Mouse (Mus musculus) limb, embryonic 14.5 days (tissue): Measurements from ENCODE around the gene Ccdc96. TPM values are rescaled to one million over a fixed set of nuclear protein-coding genes. Genes with fewer than 3 reads are reported as not detected.

Source experiments
- ATAC-seq: fragments of 200-750 bp; cut with Nextera tagmentation; 2 replicates; pipeline ENCODE4 v1.8.0; 2017; ENCODE audit warnings: low read depth, moderate number of reproducible peaks, moderate TSS enrichment; ENCODE audit not compliant: low FRiP score
- DNase-seq: peaks from one replicate; pipeline ENCODE4 v3.0.0-alpha.2; 2015; ENCODE audit warnings: low spot score
- H3K27ac ChIP-seq: fragments of 300-500 bp; sonication (generic); replicated peaks from 2 replicates; pipeline ENCODE4 v1.5.1; 2014; ENCODE audit warnings: low read depth, mild to moderate bottlenecking, low read length, moderate library complexity, mixed read lengths
- H3K27me3 ChIP-seq: fragments of 300-500 bp; sonication (generic); 2 replicates; pipeline ENCODE4 v1.6.1; 2014; ENCODE audit warnings: low read length, mixed read lengths; ENCODE audit not compliant: control insufficient read depth, insufficient read depth
- H3K36me3 ChIP-seq: fragments of 300-500 bp; sonication (generic); 2 replicates; pipeline ENCODE4 v1.6.1; 2014; ENCODE audit warnings: mild to moderate bottlenecking, low read length, moderate library complexity, mixed read lengths; ENCODE audit not compliant: control insufficient read depth, insufficient read depth
- H3K4me1 ChIP-seq: fragments of 300-500 bp; sonication (generic); 2 replicates; pipeline ENCODE4 v1.6.1; 2014; ENCODE audit warnings: antibody characterized with exemption, low read length, mixed read lengths; ENCODE audit not compliant: control insufficient read depth, insufficient read depth
- H3K4me2 ChIP-seq: fragments of 300-500 bp; sonication (generic); replicated peaks from 2 replicates; pipeline ENCODE4 v1.6.1; 2014; ENCODE audit warnings: low read depth, mild to moderate bottlenecking, low read length, moderate library complexity; ENCODE audit not compliant: severe bottlenecking
- H3K4me3 ChIP-seq: fragments of 300-500 bp; sonication (generic); replicated peaks from 2 replicates; pipeline ENCODE4 v1.5.1; 2014; ENCODE audit warnings: low read length
- H3K9ac ChIP-seq: fragments of 300-500 bp; sonication (generic); 2 replicates; pipeline ENCODE4 v1.6.1; 2014; ENCODE audit warnings: mild to moderate bottlenecking, low read depth, low read length, moderate library complexity; ENCODE audit not compliant: severe bottlenecking
- H3K9me3 ChIP-seq: fragments of 300-500 bp; sonication (generic); 2 replicates; pipeline ENCODE4 v1.6.1; 2016; ENCODE audit warnings: low read length; ENCODE audit not compliant: control insufficient read depth
- POLR2A ChIP-seq: fragments of 200-500 bp; IDR thresholded peaks from 2 replicates; pipeline ENCODE4 v1.8.0; 2012; ENCODE audit warnings: inconsistent platforms, mild to moderate bottlenecking, moderate library complexity, borderline replicate concordance; ENCODE audit not compliant: insufficient read depth, insufficient read length; ENCODE audit errors: extremely low read depth
- WGBS: fragments of 180-500 bp; shearing (Covaris S2); extraction: QIAGEN DNeasy Blood & Tissue Kit; methylation state at CpG from one replicate; pipeline ENCODE4 v1.1.7; 2014; 5-methylcytosine and 5-hydroxymethylcytosine counted together
- polyA plus RNA-seq, 2 experiments: library from polyadenylated mRNA; depleted of rRNA in 1 of 2; stranded (reverse) in 1 of 2; unstranded in 1 of 2; fragments of >200 nt; fragmentation: Nextera tagmentation in 1 of 2; extraction: Ambion mirVana in 1 of 2; gene quantifications; 2 replicates each; pipeline versions ENCODE4 v1.2.1 to v1.2.3; 2012 to 2014

The Ccdc96 gene
- polyA plus RNA-seq, 2 experiments = 0.08 to 0.11 TPM

- Histone ChIP-seq H3K4me2 (no peak overlapping the region), H3K4me3 (no peak overlapping the region), H3K4me1 (no peaks in the 10 kb centered on the region), H3K27me3 (no peaks in the 10 kb centered on the region), H3K9me3 (no peaks in the 10 kb centered on the region), H3K27ac (no peak overlapping the region), H3K9ac (no peak overlapping the region), H3K36me3 (peaks cover 89% of the 10 kb centered on the region)
- WGBS = 84% methylated on average over 5 of the region's 5 CpGs
- ATAC-seq (no peak), DNase-seq (no peak)
- TF ChIP-seq POLR2A = no peak
Measured at GRCm38 (mm10) chr5:36515558-36515957, 31.2 kb downstream of the Ccdc96 start.

DNA sequence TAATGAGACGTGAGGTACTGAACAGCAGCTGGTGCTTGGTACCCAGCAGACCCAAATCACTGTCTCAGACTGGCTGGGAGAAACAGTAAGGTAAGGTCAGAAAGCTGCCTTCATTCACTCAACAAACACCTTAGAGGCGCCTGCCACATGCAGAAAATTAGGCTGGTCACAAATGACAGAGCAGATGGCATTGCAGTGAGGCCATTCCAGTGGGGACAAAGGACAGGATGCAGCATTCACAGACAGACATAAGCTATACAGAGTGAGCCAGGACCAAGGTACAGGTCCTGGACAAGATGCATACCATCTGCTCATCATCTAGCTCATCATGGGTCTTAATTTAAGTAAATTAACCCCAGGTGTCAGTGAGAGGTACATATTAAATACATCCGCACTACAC lies 33.2 kb downstream of the Ccdc96 start:
- no peak for ATAC-seq
- no peak overlapping the region for H3K4me2 ChIP-seq
- TF ChIP-seq POLR2A = no peak
- H3K27me3 ChIP-seq = no peaks in the 10 kb centered on the region
- no peak overlapping the region for H3K27ac ChIP-seq
- H3K4me3 ChIP-seq = no peak overlapping the region
- no peak overlapping the region for H3K9ac ChIP-seq
- peaks cover 89% of the 10 kb centered on the region for H3K36me3 ChIP-seq
- no peak for DNase-seq
- H3K9me3 ChIP-seq = no peaks in the 10 kb centered on the region
- H3K4me1 ChIP-seq = no peaks in the 10 kb centered on the region
- WGBS = 69% methylated on average over 3 of the region's 3 CpGs

DNA sequence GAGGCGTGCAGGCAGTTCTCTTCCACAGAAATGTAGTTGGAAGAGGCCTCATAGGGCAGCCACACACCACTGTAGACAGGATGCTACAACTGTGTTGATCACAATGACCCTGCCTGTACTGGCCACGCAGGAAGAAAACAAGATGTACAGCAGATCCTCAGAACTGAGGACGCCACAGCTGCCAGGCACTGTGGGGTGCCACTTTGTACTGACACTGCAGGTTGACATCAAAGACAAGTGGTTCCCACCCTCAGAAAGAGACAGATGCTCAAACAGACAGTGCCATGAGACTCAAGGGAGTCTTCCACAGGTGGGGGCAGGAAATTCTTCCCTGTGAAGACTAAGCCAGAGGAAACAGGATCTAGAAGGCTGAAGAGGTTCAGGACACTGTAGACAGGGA lies 35.4 kb downstream of the Ccdc96 start:
- Histone ChIP-seq H3K27me3 (no peaks in the 10 kb centered on the region), H3K27ac (no peak overlapping the region), H3K4me1 (no peaks in the 10 kb centered on the region), H3K9me3 (no peaks in the 10 kb centered on the region), H3K4me2 (no peak overlapping the region), H3K4me3 (no peak overlapping the region), H3K36me3 (peaks cover 86% of the 10 kb centered on the region), H3K9ac (no peak overlapping the region)
- no peak for DNase-seq
- no peak for TF ChIP-seq POLR2A
- WGBS = 83% methylated on average over 3 of the region's 3 CpGs
- no peak for ATAC-seq

- Histone ChIP-seq H3K4me1 (no peaks in the 10 kb centered on the region), H3K4me2 (no peak overlapping the region), H3K9ac (no peak overlapping the region), H3K4me3 (no peak overlapping the region), H3K27ac (no peak overlapping the region), H3K27me3 (no peaks in the 10 kb centered on the region), H3K36me3 (peaks cover 64% of the 10 kb centered on the region), H3K9me3 (no peaks in the 10 kb centered on the region)
- DNase-seq (no peak), ATAC-seq (no peak)
- no peak for TF ChIP-seq POLR2A
- 81% methylated on average over 2 of the region's 2 CpGs for WGBS
Measured at GRCm38 (mm10) chr5:36522782-36523181, 38.4 kb downstream of the Ccdc96 start.

- DNase-seq = no peak
- no peaks in the 10 kb centered on the region for H3K4me1 ChIP-seq
- no peak overlapping the region for H3K27ac ChIP-seq
- 88% methylated on average over 5 of the region's 5 CpGs for WGBS
- TF ChIP-seq POLR2A = no peak
- H3K36me3 ChIP-seq = peaks cover 59% of the 10 kb centered on the region
- no peaks in the 10 kb centered on the region for H3K27me3 ChIP-seq
- H3K4me2 ChIP-seq = no peak overlapping the region
- no peak for ATAC-seq
- H3K9me3 ChIP-seq = no peaks in the 10 kb centered on the region
- no peak overlapping the region for H3K4me3 ChIP-seq
- H3K9ac ChIP-seq = no peak overlapping the region
Measured at GRCm38 (mm10) chr5:36523219-36523703, 38.9 kb downstream of the Ccdc96 start.

- Histone ChIP-seq H3K4me1 (peaks cover 10% of the 10 kb centered on the region; the same call in 1 of the 2 replicates), H3K36me3 (peaks cover 42% of the 10 kb centered on the region), H3K4me3 (no peak overlapping the region), H3K4me2 (no peak overlapping the region), H3K27ac (no peak overlapping the region), H3K9me3 (no peaks in the 10 kb centered on the region), H3K27me3 (no peaks in the 10 kb centered on the region), H3K9ac (no peak overlapping the region)
- no peak for DNase-seq
- ATAC-seq = no peak
- no peak for TF ChIP-seq POLR2A
- 75% methylated on average over 2 of the region's 2 CpGs for WGBS
Measured at GRCm38 (mm10) chr5:36525216-36525615, 40.8 kb downstream of the Ccdc96 start.
